9 mouse cellular contexts compared by ENCODE assay signal in genomic region chr5:72172675-72173074, GRCm38 (mm10). TPM values are rescaled to one million over a fixed set of nuclear protein-coding genes. Genes with fewer than 3 reads are reported as not detected.
DNase-seq lines count a peak whose midpoint lies in the region; ATAC-seq and TF ChIP-seq lines count a peak whose summit lies in the region.
"Had no signal": no experiment of that assay in that cellular context is flagged by ENCODE, and none has a peak within 500 bp of the region (broad histone marks: within the 10 kb centered on the region; RNA-seq: fewer than 3 reads in every experiment).

No protein-coding gene starts in this region.

- no peaks in the 10 kb centered on the region for H3K36me3 ChIP-seq in heart, embryonic 12.5 days
- H3K36me3 ChIP-seq: limb, embryonic 12.5 days had no signal

- no peak overlapping the region for H3K4me2 ChIP-seq in heart, embryonic 12.5 days
- H3K4me2 ChIP-seq: limb, embryonic 12.5 days had no signal

- 0 out of 2 replicates have a peak, but pooled peaks cover 4% of the 10 kb centered on the region for H3K4me1 ChIP-seq in heart, embryonic 12.5 days (replicated peaks)
- no peaks in the 10 kb centered on the region for H3K4me1 ChIP-seq in cortical plate, adult 2 months (ENCODE audit: control insufficient read depth, insufficient read depth, low read length)

- no peaks in the 10 kb centered on the region for H3K27me3 ChIP-seq in heart, embryonic 12.5 days (replicated peaks)
- H3K27me3 ChIP-seq: limb, embryonic 12.5 days had no signal

- peak; percentile 15 to 26 for DNase-seq in heart, adult 9 months (ENCODE audit: low spot score in 2 of 2)
- peak; percentile 17 for DNase-seq in 3134 (ENCODE audit: extremely low read depth, insufficient read length, low spot score)
- peak; percentile 48 for DNase-seq in ES-CJ7 (ENCODE audit: low read depth, low spot score)
- DNase-seq in kidney, postnatal 10 days = peak; percentile 47
- DNase-seq in retina, embryonic 14.5 days (ENCODE audit: low spot score) = peak; percentile 82
- DNase-seq in right cerebral cortex, adult 18-20 months = no peak

- no peak overlapping the region for H3K4me3 ChIP-seq in heart, embryonic 12.5 days
- no peak overlapping the region for H3K4me3 ChIP-seq in cortical plate, adult 2 months (ENCODE audit: insufficient read depth, low read length)
- H3K4me3 ChIP-seq: limb, embryonic 12.5 days had no signal

- H3K9ac ChIP-seq in heart, embryonic 12.5 days = no peak overlapping the region
- H3K9ac ChIP-seq: limb, embryonic 12.5 days had no signal

- no peak for ATAC-seq in heart, embryonic 12.5 days (ENCODE audit: insufficient number of reproducible peaks, low FRiP score)

- TF ChIP-seq CTCF in cortical plate, adult 2 months (IDR thresholded peaks at IDR 0.05; ENCODE audit: extremely low read depth, insufficient read depth, low read length) = peak; percentile 28; the same call in 1 of the 2 replicates

- H3K9me3 ChIP-seq in heart, embryonic 12.5 days (replicated peaks) = no peaks in the 10 kb centered on the region
- H3K9me3 ChIP-seq: limb, embryonic 12.5 days had no signal

- H3K27ac ChIP-seq in heart, embryonic 12.5 days (ENCODE audit: poor library complexity, severe bottlenecking) = no peak overlapping the region
- H3K27ac ChIP-seq in cortical plate, adult 2 months (ENCODE audit: insufficient read depth, low read length) = no peak overlapping the region
- H3K27ac ChIP-seq: limb, embryonic 12.5 days had no signal

- no peak for TF ChIP-seq POLR2A in cortical plate, adult 2 months (IDR thresholded peaks at IDR 0.05; ENCODE audit: extremely low read depth, insufficient read depth, low read length)

- 35% methylated on average over 3 of the region's 3 CpGs for WGBS in heart, embryonic 12.5 days

RNA-seq across cellular contexts. Expression of gene Commd8, which starts 4.7 kb away (rescaled TPM):
- 124 and 127 TPM in 2 replicates for polyA plus RNA-seq in heart, embryonic 12.5 days (2016; fragmentation: Nextera tagmentation; extraction: Ambion mirVana)
- polyA plus RNA-seq in cortical plate, adult 2 months (2012; rRNA removed) = 77.9 and 85.2 TPM in 2 replicates
